Mouse (Mus musculus): Measurements from ENCODE around the gene Slc6a8.

The Slc6a8 gene

GRCm38 (mm10) chrX:73653392-73653791 lies 19.6 kb upstream of the Slc6a8 start:
- H3K9me3 ChIP-seq (ENCODE audit: low read length), result no peaks in the 10 kb centered on the region
- H3K4me3 ChIP-seq (replicated peaks; ENCODE audit: low read length), result no peak overlapping the region
- H3K27me3 ChIP-seq (ENCODE audit: insufficient read depth, low read length), result no peaks in the 10 kb centered on the region
- 0 out of 2 replicates have a peak, but pooled peaks cover 4% of the 10 kb centered on the region for H3K4me1 ChIP-seq (replicated peaks; ENCODE audit: low read depth, low read length)
- TF ChIP-seq CTCF (conservative IDR thresholded peaks at IDR 0.05; ENCODE audit: low read length) (no peak), NANOG (IDR thresholded peaks at IDR 0.05; ENCODE audit: borderline replicate concordance, low read length) (no peak), POU5F1 (IDR thresholded peaks at IDR 0.05; ENCODE audit: borderline replicate concordance, low read length) (no peak)
- no peaks in the 10 kb centered on the region for H3K36me3 ChIP-seq (ENCODE audit: insufficient read depth, low read length)

GRCm38 (mm10) chrX:73654177-73654576 lies 18.8 kb upstream of the Slc6a8 start:
- TF ChIP-seq NANOG (IDR thresholded peaks at IDR 0.05; ENCODE audit: borderline replicate concordance, low read length) (no peak), CTCF (conservative IDR thresholded peaks at IDR 0.05; ENCODE audit: low read length) (peak; percentile 67), POU5F1 (IDR thresholded peaks at IDR 0.05; ENCODE audit: borderline replicate concordance, low read length) (no peak)
- H3K4me3 ChIP-seq (replicated peaks; ENCODE audit: low read length), result no peak overlapping the region
- H3K27me3 ChIP-seq (ENCODE audit: insufficient read depth, low read length), result no peaks in the 10 kb centered on the region
- no peaks in the 10 kb centered on the region for H3K9me3 ChIP-seq (ENCODE audit: low read length)
- peaks cover 11% of the 10 kb centered on the region; the same call in 1 of the 2 replicates for H3K4me1 ChIP-seq (replicated peaks; ENCODE audit: low read depth, low read length)
- no peaks in the 10 kb centered on the region for H3K36me3 ChIP-seq (ENCODE audit: insufficient read depth, low read length)

- peaks cover 5% of the 10 kb centered on the region for H3K27me3 ChIP-seq (ENCODE audit: insufficient read depth, low read length)
- TF ChIP-seq CTCF (conservative IDR thresholded peaks at IDR 0.05; ENCODE audit: low read length) (no peak), NANOG (IDR thresholded peaks at IDR 0.05; ENCODE audit: borderline replicate concordance, low read length) (no peak), POU5F1 (IDR thresholded peaks at IDR 0.05; ENCODE audit: borderline replicate concordance, low read length) (no peak)
- no peaks in the 10 kb centered on the region for H3K9me3 ChIP-seq (ENCODE audit: low read length)
- H3K4me1 ChIP-seq (replicated peaks; ENCODE audit: low read depth, low read length), result peaks cover 19% of the 10 kb centered on the region; the same call in 1 of the 2 replicates
- no peaks in the 10 kb centered on the region for H3K36me3 ChIP-seq (ENCODE audit: insufficient read depth, low read length)
- no peak overlapping the region for H3K4me3 ChIP-seq (replicated peaks; ENCODE audit: low read length)
These were observed 17.4 kb upstream of the Slc6a8 start for GRCm38 (mm10) chrX:73655529-73655928.

- TF ChIP-seq POU5F1 (IDR thresholded peaks at IDR 0.05; ENCODE audit: borderline replicate concordance, low read length) (no peak), CTCF (conservative IDR thresholded peaks at IDR 0.05; ENCODE audit: low read length) (no peak), NANOG (IDR thresholded peaks at IDR 0.05; ENCODE audit: borderline replicate concordance, low read length) (no peak)
- no peaks in the 10 kb centered on the region for H3K36me3 ChIP-seq (ENCODE audit: insufficient read depth, low read length)
These were observed 14.6 kb upstream of the Slc6a8 start for GRCm38 (mm10) chrX:73658391-73658790.

GRCm38 (mm10) chrX:73658936-73659574 lies 13.9 kb upstream of the Slc6a8 start:
- no peaks in the 10 kb centered on the region for H3K9me3 ChIP-seq (ENCODE audit: low read length)
- no peak for TF ChIP-seq NANOG (IDR thresholded peaks at IDR 0.05; ENCODE audit: borderline replicate concordance, low read length)
- no peak for TF ChIP-seq CTCF (conservative IDR thresholded peaks at IDR 0.05; ENCODE audit: low read length)
- no peak for TF ChIP-seq POU5F1 (IDR thresholded peaks at IDR 0.05; ENCODE audit: borderline replicate concordance, low read length)
- peak overlapping the region; percentile 74 for H3K4me3 ChIP-seq (replicated peaks; ENCODE audit: low read length)

More at GRCm38 (mm10) chrX:73658391-73658790, 14.6 kb upstream of the Slc6a8 start:
- H3K9me3 ChIP-seq (ENCODE audit: low read length), result no peaks in the 10 kb centered on the region
- peaks cover 10% of the 10 kb centered on the region for H3K27me3 ChIP-seq (ENCODE audit: insufficient read depth, low read length)
- H3K4me3 ChIP-seq (replicated peaks; ENCODE audit: low read length), result no peak overlapping the region
- peaks cover 19% of the 10 kb centered on the region; the same call in 1 of the 2 replicates for H3K4me1 ChIP-seq (replicated peaks; ENCODE audit: low read depth, low read length)

GRCm38 (mm10) chrX:73659575-73660283 lies 13.2 kb upstream of the Slc6a8 start, which contains the start of gene Pnck:
TSS of gene Pnck (minus strand) at chrX:73660117.
- TF ChIP-seq CTCF (conservative IDR thresholded peaks at IDR 0.05; ENCODE audit: low read length) (no peak), NANOG (IDR thresholded peaks at IDR 0.05; ENCODE audit: borderline replicate concordance, low read length) (no peak)
- H3K4me1 ChIP-seq (replicated peaks; ENCODE audit: low read depth, low read length), result peaks cover 19% of the 10 kb centered on the region; the same call in 1 of the 2 replicates

More at GRCm38 (mm10) chrX:73658936-73659574, 13.9 kb upstream of the Slc6a8 start:
- Histone ChIP-seq H3K27me3 (ENCODE audit: insufficient read depth, low read length) (peaks cover 10% of the 10 kb centered on the region), H3K36me3 (ENCODE audit: insufficient read depth, low read length) (no peaks in the 10 kb centered on the region), H3K4me1 (replicated peaks; ENCODE audit: low read depth, low read length) (peaks cover 19% of the 10 kb centered on the region; the same call in 1 of the 2 replicates)

GRCm38 (mm10) chrX:73660284-73660665 lies 12.7 kb upstream of the Slc6a8 start:
- Histone ChIP-seq H3K27me3 (ENCODE audit: insufficient read depth, low read length) (peaks cover 10% of the 10 kb centered on the region), H3K36me3 (ENCODE audit: insufficient read depth, low read length) (no peaks in the 10 kb centered on the region), H3K9me3 (ENCODE audit: low read length) (no peaks in the 10 kb centered on the region), H3K4me1 (replicated peaks; ENCODE audit: low read depth, low read length) (peaks cover 19% of the 10 kb centered on the region; the same call in 1 of the 2 replicates), H3K4me3 (replicated peaks; ENCODE audit: low read length) (peak overlapping the region; percentile 48; the same call in 1 of the 2 replicates)
- no peak for TF ChIP-seq CTCF (conservative IDR thresholded peaks at IDR 0.05; ENCODE audit: low read length)
- no peak for TF ChIP-seq NANOG (IDR thresholded peaks at IDR 0.05; ENCODE audit: borderline replicate concordance, low read length)
- TF ChIP-seq POU5F1 (IDR thresholded peaks at IDR 0.05; ENCODE audit: borderline replicate concordance, low read length), result no peak

More at GRCm38 (mm10) chrX:73659575-73660283, 13.2 kb upstream of the Slc6a8 start, which contains the start of gene Pnck:
- peak within 1 kb of the TSS; percentile 74 for H3K4me3 ChIP-seq (replicated peaks; ENCODE audit: low read length)
- no peaks in the 10 kb centered on the region for H3K9me3 ChIP-seq (ENCODE audit: low read length)
- peaks cover 10% of the 10 kb centered on the region for H3K27me3 ChIP-seq (ENCODE audit: insufficient read depth, low read length)
- no peaks in the 10 kb centered on the region for H3K36me3 ChIP-seq (ENCODE audit: insufficient read depth, low read length)

GRCm38 (mm10) chrX:73663143-73663542 lies 9.8 kb upstream of the Slc6a8 start:
- Histone ChIP-seq H3K9me3 (ENCODE audit: low read length) (no peaks in the 10 kb centered on the region), H3K27me3 (ENCODE audit: insufficient read depth, low read length) (peaks cover 10% of the 10 kb centered on the region), H3K4me1 (replicated peaks; ENCODE audit: low read depth, low read length) (peaks cover 17% of the 10 kb centered on the region; the same call in 1 of the 2 replicates), H3K36me3 (ENCODE audit: insufficient read depth, low read length) (no peaks in the 10 kb centered on the region), H3K4me3 (replicated peaks; ENCODE audit: low read length) (no peak overlapping the region)
- no peak for TF ChIP-seq POU5F1 (IDR thresholded peaks at IDR 0.05; ENCODE audit: borderline replicate concordance, low read length)
- TF ChIP-seq NANOG (IDR thresholded peaks at IDR 0.05; ENCODE audit: borderline replicate concordance, low read length), result no peak
- TF ChIP-seq CTCF (conservative IDR thresholded peaks at IDR 0.05; ENCODE audit: low read length), result 0 out of 2 replicates have a peak, but pooled peaks have one; percentile 22
